Mouse (Mus musculus) myocyte (in vitro differentiated cells): ENCODE measurements around the gene Gstm4. TPM values are rescaled to one million over a fixed set of nuclear protein-coding genes. Genes with fewer than 3 reads are reported as not detected.

ENCODE experiments used
- H3K27me3 ChIP-seq: one replicate; pipeline ENCODE4 v1.6.1; 2011; ENCODE audit not compliant: control insufficient read depth, insufficient read depth, insufficient read length
- H3K36me3 ChIP-seq: one replicate; pipeline ENCODE4 v1.6.1; 2011; ENCODE audit not compliant: control insufficient read depth, insufficient read depth
- H3K4me2 ChIP-seq: one replicate; pipeline ENCODE4 v1.6.1; 2011; ENCODE audit warnings: low read depth, control low read depth
- H3K4me3 ChIP-seq: one replicate; pipeline ENCODE4 v1.5.1; 2011; ENCODE audit warnings: mild to moderate bottlenecking, control low read depth, moderate library complexity
- H3K79me2 ChIP-seq: one replicate; pipeline ENCODE4 v1.6.1; 2011; ENCODE audit not compliant: control insufficient read depth, insufficient read depth
- H3ac ChIP-seq: one replicate; pipeline ENCODE4 v1.6.1; 2011; ENCODE audit not compliant: control insufficient read depth, insufficient read length
- CEBPB ChIP-seq: IDR thresholded peaks from 2 replicates; pipeline ENCODE4 v1.6.1; 2011; ENCODE audit warnings: mild to moderate bottlenecking, moderate library complexity; ENCODE audit not compliant: poor library complexity, insufficient read depth, severe bottlenecking
- E2F4 ChIP-seq: IDR thresholded peaks from one replicate; pipeline ENCODE4 v1.6.1; 2011; ENCODE audit warnings: mild to moderate bottlenecking, control low read depth, moderate library complexity; ENCODE audit not compliant: insufficient read depth
- MAX ChIP-seq: IDR thresholded peaks from one replicate; pipeline ENCODE4 v1.6.1; 2011; ENCODE audit warnings: low read depth, mild to moderate bottlenecking, control low read depth
- MYOD1 ChIP-seq, 3 experiments: IDR thresholded peaks; one replicate each; pipeline ENCODE4 v1.6.1; 2011; ENCODE audit warnings: control low read depth in 2 of 3, low read depth in 2 of 3, mild to moderate bottlenecking in 2 of 3, moderate library complexity in 1 of 3; ENCODE audit not compliant: insufficient read length in 2 of 3, control insufficient read depth in 1 of 3
- MYOG ChIP-seq, 3 experiments: IDR thresholded peaks; one replicate each; pipeline ENCODE4 v1.6.1; 2011; ENCODE audit warnings: control low read depth in 2 of 3, low read depth in 2 of 3, mild to moderate bottlenecking in 2 of 3; ENCODE audit not compliant: insufficient read length in 2 of 3, control insufficient read depth in 1 of 3, insufficient read depth in 1 of 3
- POLR2A ChIP-seq: IDR thresholded peaks from one replicate; pipeline ENCODE4 v1.6.1; 2011; ENCODE audit warnings: low read depth, mild to moderate bottlenecking, control low read depth, moderate library complexity; ENCODE audit not compliant: insufficient read length
- POLR2AphosphoS2 ChIP-seq: IDR thresholded peaks from one replicate; pipeline ENCODE4 v1.6.1; 2011; ENCODE audit warnings: low read depth, control low read depth; ENCODE audit not compliant: insufficient read length
- REST ChIP-seq: IDR thresholded peaks from one replicate; pipeline ENCODE4 v1.6.1; 2011; ENCODE audit warnings: mild to moderate bottlenecking, control low read depth, moderate library complexity; ENCODE audit not compliant: insufficient read depth, insufficient read length
- SRF ChIP-seq: IDR thresholded peaks from one replicate; pipeline ENCODE4 v1.6.1; 2011; ENCODE audit warnings: low read depth; ENCODE audit not compliant: control insufficient read depth, insufficient read length
- TCF12 ChIP-seq: IDR thresholded peaks from one replicate; pipeline ENCODE4 v1.6.1; 2011; ENCODE audit warnings: mild to moderate bottlenecking, control low read depth; ENCODE audit not compliant: poor library complexity, insufficient read depth, severe bottlenecking
- TCF3 ChIP-seq: IDR thresholded peaks from one replicate; pipeline ENCODE4 v1.6.1; 2011; ENCODE audit warnings: low read depth, control low read depth; ENCODE audit not compliant: insufficient read length
- USF1 ChIP-seq: IDR thresholded peaks from one replicate; pipeline ENCODE4 v1.6.1; 2011; ENCODE audit warnings: low read depth, mild to moderate bottlenecking, control low read depth, moderate library complexity
- polyA plus RNA-seq: library from polyadenylated mRNA; unstranded; fragments of >200 nt; fragmentation: generic; extraction: Trizol; gene quantifications from one replicate; pipeline ENCODE4 v1.2.1, GENCODE M21; 2012; ENCODE audit warnings: missing spikeins

The Gstm4 gene
- polyA plus RNA-seq, 1 experiment, result 0.52 TPM

- Histone ChIP-seq H3K4me3 (no peak overlapping the region), H3K27me3 (no peaks in the 10 kb centered on the region), H3K79me2 (no peaks in the 10 kb centered on the region), H3K36me3 (no peaks in the 10 kb centered on the region), H3ac (no peak overlapping the region), H3K4me2 (no peak overlapping the region)
- TF ChIP-seq REST, result no peak
Observed at GRCm38 (mm10) chr3:108062648-108063047, 18.0 kb upstream of the Gstm4 start.

- H3K36me3 ChIP-seq, result no peaks in the 10 kb centered on the region
- TF ChIP-seq CEBPB, result no peak
- TF ChIP-seq POLR2A, result no peak
- no peaks in the 10 kb centered on the region for H3K79me2 ChIP-seq
- no peak overlapping the region for H3K4me3 ChIP-seq
- H3K4me2 ChIP-seq, result peak overlapping the region; percentile 41
- peaks cover 4% of the 10 kb centered on the region for H3K27me3 ChIP-seq
- no peak overlapping the region for H3ac ChIP-seq
Observed at GRCm38 (mm10) chr3:108061420-108061819, 16.7 kb upstream of the Gstm4 start.

DNA sequence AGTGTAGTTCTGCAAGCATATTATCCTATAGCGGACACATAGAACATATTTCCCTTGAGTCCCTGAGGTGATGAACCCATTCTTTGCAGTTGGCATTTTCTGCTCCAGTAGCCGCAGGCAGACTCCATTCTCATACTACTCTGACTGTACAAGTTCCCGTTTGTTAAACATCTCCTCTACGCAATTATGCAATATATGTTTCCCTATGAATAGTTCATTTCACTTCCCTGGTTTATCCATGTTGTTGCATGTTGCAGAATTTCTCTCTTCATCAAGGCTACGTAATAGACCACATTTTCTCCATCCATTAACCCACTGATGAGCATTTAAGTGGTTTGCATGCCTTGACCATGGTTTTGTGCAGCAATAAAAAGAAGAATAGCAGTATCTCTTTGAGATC, 5.8 kb upstream of the Gstm4 start:
- Histone ChIP-seq H3K27me3 (no peaks in the 10 kb centered on the region), H3K36me3 (no peaks in the 10 kb centered on the region), H3K79me2 (no peaks in the 10 kb centered on the region), H3K4me3 (no peak overlapping the region), H3ac (no peak overlapping the region), H3K4me2 (no peak overlapping the region)
- TF ChIP-seq POLR2A, result no peak
- no peak for TF ChIP-seq POLR2AphosphoS2
- TF ChIP-seq MAX, result no peak
- TF ChIP-seq CEBPB, result no peak
- no peak for TF ChIP-seq USF1
- TF ChIP-seq E2F4, result no peak
- no peak for TF ChIP-seq TCF12
- no peak for TF ChIP-seq MYOD1 (IDR thresholded peaks at IDR 0.05; ENCODE audit: control insufficient read depth in 1 of 3, insufficient read length in 2 of 3, low read depth in 2 of 3)
- TF ChIP-seq SRF, result no peak
- TF ChIP-seq TCF3, result no peak
- TF ChIP-seq MYOG (IDR thresholded peaks at IDR 0.05; ENCODE audit: control insufficient read depth in 1 of 3, insufficient read depth in 1 of 3, insufficient read length in 2 of 3, low read depth in 2 of 3), result no peak
- no peak for TF ChIP-seq REST

DNA sequence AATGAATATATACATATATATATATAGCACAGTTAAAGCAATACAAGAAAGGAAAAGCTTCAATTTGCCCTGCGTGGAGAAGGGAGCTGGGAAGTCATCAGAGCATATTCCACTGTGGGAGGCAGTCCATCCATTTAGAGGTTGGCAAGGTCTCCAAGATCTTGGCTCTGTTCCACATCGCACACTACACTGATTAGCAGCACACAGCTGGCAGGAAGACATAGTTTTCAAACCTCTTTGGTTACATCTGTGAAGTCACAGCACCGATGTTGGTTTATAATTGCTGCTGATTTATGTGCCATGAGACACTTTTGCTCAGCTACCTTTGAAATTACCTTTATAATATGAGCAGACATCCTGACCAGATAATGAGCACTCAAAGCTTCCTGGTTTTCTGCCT, 3.6 kb upstream of the Gstm4 start:
- TF ChIP-seq USF1 (no peak), POLR2AphosphoS2 (no peak), MAX (no peak), CEBPB (no peak), MYOG (IDR thresholded peaks at IDR 0.05; ENCODE audit: control insufficient read depth in 1 of 3, insufficient read depth in 1 of 3, insufficient read length in 2 of 3, low read depth in 2 of 3) (no peak), SRF (no peak), MYOD1 (IDR thresholded peaks at IDR 0.05; ENCODE audit: control insufficient read depth in 1 of 3, insufficient read length in 2 of 3, low read depth in 2 of 3) (no peak), TCF12 (no peak), POLR2A (no peak), E2F4 (no peak), REST (no peak), TCF3 (no peak)
- H3ac ChIP-seq, result no peak overlapping the region
- H3K27me3 ChIP-seq, result peaks cover 10% of the 10 kb centered on the region

DNA sequence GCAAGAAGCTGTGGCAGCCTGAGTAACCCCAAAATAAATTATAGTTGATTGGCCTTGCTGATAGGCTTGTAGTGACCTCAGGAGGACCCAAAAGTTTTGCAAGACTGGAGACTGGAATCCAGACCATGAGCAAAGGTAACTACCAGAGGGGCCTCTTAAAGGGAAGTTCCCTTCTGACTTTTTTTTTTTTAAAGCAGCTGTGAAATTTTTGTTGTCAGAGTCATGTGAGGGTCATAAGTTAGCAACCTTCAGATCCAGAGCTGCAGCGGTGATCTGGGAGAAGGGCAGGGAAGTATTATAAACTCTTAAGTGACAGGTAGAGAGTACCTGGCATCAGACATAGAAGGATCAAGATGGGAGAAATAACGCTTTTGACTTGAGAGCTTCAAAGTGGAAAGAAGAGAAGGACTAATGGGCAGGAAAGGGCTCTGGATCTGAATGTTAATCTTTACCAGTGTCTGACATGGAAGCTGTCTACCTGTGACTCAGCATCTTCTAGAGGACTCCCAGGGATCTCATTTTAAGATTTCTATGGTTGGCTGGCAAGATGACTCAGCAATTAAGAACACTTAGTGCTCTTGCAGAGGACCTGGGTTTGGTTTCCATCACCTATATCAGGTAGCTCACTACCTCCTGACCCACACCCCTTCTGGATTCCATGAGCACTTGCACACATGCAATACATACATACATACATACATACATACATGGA, 2.4 kb upstream of the Gstm4 start:
- Histone ChIP-seq H3ac (no peak overlapping the region), H3K4me3 (no peak overlapping the region), H3K27me3 (peaks cover 15% of the 10 kb centered on the region), H3K79me2 (no peaks in the 10 kb centered on the region), H3K4me2 (no peak overlapping the region), H3K36me3 (no peaks in the 10 kb centered on the region)
- no peak for TF ChIP-seq E2F4
- no peak for TF ChIP-seq TCF12
- TF ChIP-seq SRF, result no peak
- no peak for TF ChIP-seq MYOG (IDR thresholded peaks at IDR 0.05; ENCODE audit: control insufficient read depth in 1 of 3, insufficient read depth in 1 of 3, insufficient read length in 2 of 3, low read depth in 2 of 3)
- TF ChIP-seq USF1, result no peak
- TF ChIP-seq REST, result no peak
- no peak for TF ChIP-seq POLR2AphosphoS2
- TF ChIP-seq MAX, result no peak
- no peak for TF ChIP-seq TCF3
- no peak for TF ChIP-seq MYOD1 (IDR thresholded peaks at IDR 0.05; ENCODE audit: control insufficient read depth in 1 of 3, insufficient read length in 2 of 3, low read depth in 2 of 3)
- TF ChIP-seq CEBPB, result no peak
- no peak for TF ChIP-seq POLR2A

More for the DNA sequence above, 3.6 kb upstream of the Gstm4 start:
- Histone ChIP-seq H3K36me3 (no peaks in the 10 kb centered on the region), H3K4me2 (no peak overlapping the region), H3K4me3 (no peak overlapping the region), H3K79me2 (no peaks in the 10 kb centered on the region)
